In genomic region chr9:42808394-42808793, GRCm38 (mm10) we compare ENCODE assay signal across 8 mouse cellular contexts.
DNase-seq lines count a peak whose midpoint lies in the region; ATAC-seq and TF ChIP-seq lines count a peak whose summit lies in the region.

No protein-coding gene starts in this region.

- no peak overlapping the region for H3K4me2 ChIP-seq in liver, embryonic 11.5 days

- H3K27me3 ChIP-seq in liver, adult 2 months (ENCODE audit: control insufficient read depth, insufficient read depth, low read length) = peaks cover 5% of the 10 kb centered on the region; the same call in 1 of the 2 replicates
- H3K27me3 ChIP-seq in liver, embryonic 11.5 days (replicated peaks; ENCODE audit: control insufficient read depth, insufficient read depth, low read length) = no peaks in the 10 kb centered on the region
- H3K27me3 ChIP-seq in splenic B cell, adult 2 months (ENCODE audit: control insufficient read depth, insufficient read depth, low read length, poor library complexity, severe bottlenecking) = no peaks in the 10 kb centered on the region

- TF ChIP-seq CTCF in liver, adult 2 months (IDR thresholded peaks at IDR 0.05; ENCODE audit: low read depth, low read length) = peak; percentile 78

- no peaks in the 10 kb centered on the region for H3K36me3 ChIP-seq in liver, adult 2 months (ENCODE audit: control insufficient read depth, insufficient read depth, low read length)
- no peaks in the 10 kb centered on the region for H3K36me3 ChIP-seq in liver, embryonic 11.5 days (ENCODE audit: control insufficient read depth, insufficient read depth, low read length)
- H3K36me3 ChIP-seq in splenic B cell, adult 2 months (ENCODE audit: control insufficient read depth, insufficient read depth, low read length, poor library complexity, severe bottlenecking) = no peaks in the 10 kb centered on the region

- 71% methylated on average over 9 of the region's 9 CpGs for WGBS in liver, adult 2 months
- 66% methylated on average over 9 of the region's 9 CpGs for WGBS in liver, embryonic 11.5 days

- H3K9ac ChIP-seq in liver, adult 2 months (ENCODE audit: low read depth, low read length) = no peak overlapping the region
- no peak overlapping the region for H3K9ac ChIP-seq in liver, embryonic 11.5 days (ENCODE audit: low read depth, low read length)

- no peaks in the 10 kb centered on the region for H3K79me2 ChIP-seq in liver, adult 2 months (ENCODE audit: control insufficient read depth, insufficient read depth, low read length)

- no peak for TF ChIP-seq POLR2A in liver, adult 2 months (IDR thresholded peaks at IDR 0.05; ENCODE audit: extremely low read depth, insufficient read depth, low read length)

- no peaks in the 10 kb centered on the region for H3K9me3 ChIP-seq in liver, embryonic 11.5 days (ENCODE audit: control insufficient read depth, low read length)

- H3K27ac ChIP-seq in liver, adult 2 months (replicated peaks; ENCODE audit: insufficient read depth, low read depth, low read length) = no peak overlapping the region
- no peak overlapping the region for H3K27ac ChIP-seq in liver, embryonic 11.5 days (ENCODE audit: low read depth, low read length)

- peak; percentile 6 for DNase-seq in adrenal gland, adult 8-10 months
- no peak for DNase-seq in adrenal gland, adult 18-20 months (ENCODE audit: low spot score in 2 of 2)
- DNase-seq in liver, adult 2 months (ENCODE audit: extremely low read depth, low read depth, low spot score) = peak; percentile 39
- DNase-seq in liver, embryonic 11.5 days (ENCODE audit: low spot score) = no peak
- peak; percentile 47 for DNase-seq in embryo, embryonic 10.5 days (ENCODE audit: low spot score)
- peak; percentile 3 for DNase-seq in splenic B cell, adult 2 months (ENCODE audit: low read depth, low spot score)
- DNase-seq in neural tube, embryonic 10.5 days (ENCODE audit: extremely low spot score, low spot score) = no peak
- no peak for DNase-seq in gastrocnemius, adult 18-20 months (ENCODE audit: low spot score)

- peaks cover 5% of the 10 kb centered on the region; the same call in 1 of the 2 replicates for H3K4me1 ChIP-seq in liver, adult 2 months (ENCODE audit: control insufficient read depth, insufficient read depth, low read length)
- H3K4me1 ChIP-seq in liver, embryonic 11.5 days (replicated peaks; ENCODE audit: control insufficient read depth, insufficient read depth, low read length) = no peaks in the 10 kb centered on the region

- H3K4me3 ChIP-seq in liver, adult 2 months (ENCODE audit: insufficient read depth, low read depth, low read length) = no peak overlapping the region
- no peak overlapping the region for H3K4me3 ChIP-seq in liver, embryonic 11.5 days (ENCODE audit: low read depth, low read length)

- ATAC-seq in liver, embryonic 11.5 days (replicated peaks; ENCODE audit: low FRiP score) = no peak

Comparison
In these comparisons a context has a peak if more than half of its experiments do, and no peak if none do; other contexts are left out.
1. DNase-seq: peak in adrenal gland, adult 8-10 months (single experiment), liver, adult 2 months (single experiment), embryo, embryonic 10.5 days (single experiment) and splenic B cell, adult 2 months (single experiment); none in adrenal gland, adult 18-20 months (0 of 2), liver, embryonic 11.5 days (single experiment), neural tube, embryonic 10.5 days (single experiment) and gastrocnemius, adult 18-20 months (single experiment).